Mouse (Mus musculus) brain, embryonic 18.5 days (tissue): ENCODE data around the gene Vpreb2.
"Not testable (repeated sequence)": the region's sequence is repeated elsewhere in the genome, so short reads cannot be mapped to it uniquely, and the experiment has no call there.

Experiments used
- DNase-seq: peaks from one replicate; pipeline ENCODE4 v3.0.0-alpha.2; 2012; ENCODE audit warnings: low read depth, low spot score

Vpreb2 gene

GRCm38 (mm10) chr16:17987703-17988102, 7.5 kb downstream of the Vpreb2 start:
- no peak for DNase-seq

GRCm38 (mm10) chr16:17992321-17992720, 12.1 kb downstream of the Vpreb2 start:
- DNase-seq, result not testable (repeated sequence)

GRCm38 (mm10) chr16:17999668-18000067, 19.4 kb downstream of the Vpreb2 start:
- DNase-seq, result no peak

- DNase-seq, result no peak
These were observed 24.4 kb downstream of the Vpreb2 start for GRCm38 (mm10) chr16:18004589-18004988.

- DNase-seq, result no peak
These were observed 26.9 kb downstream of the Vpreb2 start for GRCm38 (mm10) chr16:18007083-18007482.

- no peak for DNase-seq
These were observed 30.9 kb downstream of the Vpreb2 start for GRCm38 (mm10) chr16:18011101-18011500.

- DNase-seq, result not testable (repeated sequence)
These were observed 36.3 kb downstream of the Vpreb2 start for GRCm38 (mm10) chr16:18016482-18016881.

GRCm38 (mm10) chr16:18022780-18023557, 42.7 kb downstream of the Vpreb2 start:
- DNase-seq, result no peak

GRCm38 (mm10) chr16:18027371-18027770, 47.1 kb downstream of the Vpreb2 start:
- DNase-seq, result no peak
